11 mouse cellular contexts compared by ENCODE assay signal in genomic region chr1:132326777-132327176, GRCm38 (mm10). TPM values are rescaled to one million over a fixed set of nuclear protein-coding genes. Genes with fewer than 3 reads are reported as not detected.
DNase-seq lines count a peak whose midpoint lies in the region; ATAC-seq and TF ChIP-seq lines count a peak whose summit lies in the region.
"Had no signal": no experiment of that assay in that cellular context is flagged by ENCODE, and none has a peak within 500 bp of the region (broad histone marks: within the 10 kb centered on the region; RNA-seq: fewer than 3 reads in every experiment).

No protein-coding gene starts in this region.

- no peak overlapping the region for H3K4me3 ChIP-seq in hindbrain, embryonic 16.5 days (ENCODE audit: low read length)

- no peaks in the 10 kb centered on the region for H3K27me3 ChIP-seq in Patski
- no peaks in the 10 kb centered on the region for H3K27me3 ChIP-seq in hindbrain, embryonic 16.5 days (replicated peaks; ENCODE audit: control insufficient read depth, insufficient read depth, low read length)

- DNase-seq in 416B (ENCODE audit: low read depth) (peak; percentile 29), Patski (ENCODE audit: low read depth, low spot score) (no peak)
- no peak for DNase-seq in urinary bladder, adult 18-20 months (ENCODE audit: low spot score in 2 of 2)
- DNase-seq in layer of hippocampus, postnatal 10 days (ENCODE audit: low spot score in 2 of 2), result no peak
- no peak for DNase-seq in left cerebral cortex, postnatal 10 days (ENCODE audit: extremely low spot score in 1 of 2, low spot score in 2 of 2)
- no peak for DNase-seq in layer of hippocampus, adult 18-20 months (ENCODE audit: low spot score in 2 of 2)
- DNase-seq: lung, adult 2 months; right cerebral cortex, adult 18-20 months had no signal

- H3K4me1 ChIP-seq in hindbrain, embryonic 16.5 days (ENCODE audit: control insufficient read depth, insufficient read depth, low read depth, low read length), result peaks cover 25% of the 10 kb centered on the region

- peak overlapping the region; percentile 41 for H3K27ac ChIP-seq in hindbrain, embryonic 16.5 days (ENCODE audit: low read depth, low read length)

- CTCF ChIA-PET in Patski (lab: Charles Lee), result interaction anchor here (0.6 to 1.4 kb wide), 6 partner anchors 9 to 90 kb away, joined by 3 to 5 read pairs (median 3); no protein-coding TSS in a partner anchor

- ATAC-seq in Patski, result peak; percentile 32
- ATAC-seq in hindbrain, embryonic 16.5 days, result peak; percentile 50
- peak; percentile 48; the same call in 1 of the 2 replicates for ATAC-seq in megakaryocyte progenitor cell, adult 5-6 weeks (replicated peaks; ENCODE audit: poor library complexity)

- no peak overlapping the region for H3K4me2 ChIP-seq in hindbrain, embryonic 16.5 days (ENCODE audit: low read length)
- H3K4me2 ChIP-seq: heart, embryonic 11.5 days had no signal

- intact Hi-C loops in left cerebral cortex, postnatal 10 days (cut with DNase I), result no loop called here

- no peak for TF ChIP-seq CTCF in Patski (IDR thresholded peaks at IDR 0.05)

- POLR2A ChIA-PET in Patski (lab: Charles Lee), result interaction anchor here (0.6 to 14.1 kb wide), 4 partner anchors 8 to 172 kb away, joined by 3 to 157 read pairs (median 8); partner anchors contain the start of gene Nuak2

- peaks cover 4% of the 10 kb centered on the region; the same call in 1 of the 2 replicates for H3K36me3 ChIP-seq in hindbrain, embryonic 16.5 days (ENCODE audit: control insufficient read depth, insufficient read depth, low read length)

- in situ Hi-C loops in Patski (cut with MboI; ENCODE audit: low pct_unique_long_range_greater_than_20kb), result loop anchor here (25.0 kb wide), 1 partner anchor 1189 kb away; the partner anchor contains the start of gene Dyrk3

- no peaks in the 10 kb centered on the region for H3K9me3 ChIP-seq in hindbrain, embryonic 16.5 days (ENCODE audit: control insufficient read depth, low read length)

- no peak overlapping the region for H3K9ac ChIP-seq in hindbrain, embryonic 16.5 days (ENCODE audit: low read depth, low read length)

- WGBS in hindbrain, embryonic 16.5 days, result 33% methylated on average over 9 of the region's 9 CpGs

RNA-seq across cellular contexts. Expression of gene Nuak2, which starts 10.9 kb away (rescaled TPM):
- 110 TPM for polyA plus RNA-seq in Patski (2021)
- polyA plus RNA-seq in hindbrain, embryonic 16.5 days (2015; fragmentation: Nextera tagmentation; extraction: Ambion mirVana), result 11.1 and 12.8 TPM in 2 replicates
- total RNA-seq in megakaryocyte progenitor cell, adult 5-6 weeks (2015), result 19.8 and 26.1 TPM in 2 replicates
- total RNA-seq in megakaryocyte progenitor cell, adult 5-6 weeks (2017), result 14.5 and 20.2 TPM in 2 replicates
- total RNA-seq in layer of hippocampus, postnatal 10 days (2021), result 1 to 10 TPM; 3.1 TPM
- total RNA-seq in left cerebral cortex, postnatal 10 days (2021), result 1 to 10 TPM; 1.1 to 1.3 TPM
- total RNA-seq in layer of hippocampus, adult 18-20 months (2021), result 1 to 10 TPM; 1.6 to 1.9 TPM

RNA-seq across cellular contexts. Expression of gene Klhdc8a, which starts 28.4 kb away (rescaled TPM):
- 141 TPM for polyA plus RNA-seq in Patski (2021)
- polyA plus RNA-seq in hindbrain, embryonic 16.5 days (2015; fragmentation: Nextera tagmentation; extraction: Ambion mirVana), result 8.3 and 10.0 TPM in 2 replicates
- not detected in 2 replicates for total RNA-seq in megakaryocyte progenitor cell, adult 5-6 weeks (2015)
- total RNA-seq in megakaryocyte progenitor cell, adult 5-6 weeks (2017), result not detected in 2 replicates
- 10 to 100 TPM; 11.1 to 11.5 TPM for total RNA-seq in layer of hippocampus, postnatal 10 days (2021)
- total RNA-seq in left cerebral cortex, postnatal 10 days (2021), result 10 to 100 TPM; 18.4 to 19.8 TPM
- total RNA-seq in layer of hippocampus, adult 18-20 months (2021), result 1 to 10 TPM; 4.3 to 5.3 TPM

Comparison
In these comparisons a context has a peak if more than half of its experiments do, and no peak if none do; other contexts are left out.
1. RNA of gene Klhdc8a, which starts 28.4 kb away (total RNA-seq): 18.4 to 19.8 TPM in left cerebral cortex, postnatal 10 days, 11.1 to 11.5 TPM in layer of hippocampus, postnatal 10 days and 4.3 to 5.3 TPM in layer of hippocampus, adult 18-20 months; not detected in megakaryocyte progenitor cell, adult 5-6 weeks; every median in the first group is over 4 times any median in the second.
2. Peak in every context shown above with its lines, with median percentiles within 50 percentile points of each other: ATAC-seq.